Mouse (Mus musculus) megakaryocyte-erythroid progenitor cell, adult 5-6 weeks (primary cell): ENCODE measurements around the gene Exoc7. TPM values are rescaled to one million over a fixed set of nuclear protein-coding genes. Genes with fewer than 3 reads are reported as not detected.
"Not testable (repeated sequence)": the region's sequence is repeated elsewhere in the genome, so short reads cannot be mapped to it uniquely, and the experiment has no call there.

Experiments
- ATAC-seq: replicated peaks from 2 replicates; pipeline ENCODE4 v1.8.0; 2016; ENCODE audit warnings: mild to moderate bottlenecking, inconsistent platforms; ENCODE audit not compliant: severe bottlenecking, poor library complexity, low FRiP score, low TSS enrichment
- total RNA-seq, 2 experiments: library from RNA; stranded (forward) in 1 of 2; stranded (reverse) in 1 of 2; fragments of 200-1000, 215-1000 nt in 1 of 2; fragments of >200 nt in 1 of 2; fragmentation: Nextera tagmentation in 1 of 2; gene quantifications; 2 replicates each; pipeline ENCODE4 v1.2.3; 2014 to 2017

Gene Exoc7
- total RNA-seq, 2 experiments from 2014 or later = 25.5 to 57.0 TPM

GRCm38 (mm10) chr11:116282089-116282488, 24.9 kb downstream of the Exoc7 start:
- no peak for ATAC-seq

GRCm38 (mm10) chr11:116281671-116282070, 25.4 kb downstream of the Exoc7 start:
- no peak for ATAC-seq

DNA sequence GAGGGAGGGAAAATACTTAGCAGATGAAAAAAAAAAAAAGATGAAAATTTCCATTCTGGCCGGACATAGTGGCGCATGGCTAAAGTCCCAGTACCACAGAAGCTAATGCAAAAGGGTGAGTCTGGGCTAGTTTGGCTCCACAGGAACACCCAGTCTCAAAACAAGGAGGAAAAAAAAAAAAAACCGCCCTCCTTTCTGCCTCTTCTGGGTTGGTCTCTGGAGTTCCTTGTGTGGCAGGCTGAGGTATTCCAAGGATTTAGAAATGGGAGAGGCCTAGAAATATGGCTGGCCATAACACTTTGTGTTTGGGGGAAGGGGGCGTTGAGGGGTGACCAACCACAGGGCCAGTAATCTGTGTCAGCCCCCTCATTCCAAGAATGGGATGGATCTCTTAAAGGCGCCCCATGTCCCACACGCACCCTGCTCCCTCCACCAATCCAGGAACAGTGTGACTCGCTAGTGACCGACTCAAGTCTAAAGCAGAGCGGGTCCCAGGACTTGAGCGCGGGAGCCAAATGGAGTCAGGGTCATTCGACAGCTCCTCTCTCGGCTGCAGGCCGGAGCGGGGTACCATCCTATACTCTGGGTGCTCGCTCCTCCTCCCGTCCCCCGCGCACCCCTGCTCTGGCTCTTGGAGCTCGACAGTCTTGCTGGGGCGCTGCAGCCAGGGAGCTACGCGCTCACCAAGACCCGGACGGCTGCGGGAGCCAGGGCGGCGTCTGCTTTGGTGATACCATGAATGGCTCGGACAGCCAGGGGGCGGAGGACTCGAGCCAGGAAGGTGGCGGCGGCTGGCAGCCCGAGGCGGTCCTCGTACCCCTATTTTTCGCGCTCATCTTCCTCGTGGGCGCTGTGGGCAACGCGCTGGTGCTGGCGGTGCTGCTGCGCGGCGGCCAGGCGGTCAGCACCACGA, 26.0 kb downstream of the Exoc7 start, which contains the start of gene Galr2:
Gene Galr2 (plus strand): TSS at position 189 of the 913 bp plus-strand sequence.
- ATAC-seq = peak; percentile 36; the same call in 1 of the 2 replicates

- not testable (repeated sequence) for ATAC-seq
These were observed 29.8 kb downstream of the Exoc7 start for GRCm38 (mm10) chr11:116277184-116277583.

GRCm38 (mm10) chr11:116274045-116274666, 32.9 kb downstream of the Exoc7 start, which contains the start of gene Srp68:
Srp68 (minus strand) TSS chr11:116274217.
- peak; percentile 95 for ATAC-seq

- ATAC-seq = peak; percentile 42
These were observed 33.5 kb downstream of the Exoc7 start for GRCm38 (mm10) chr11:116273469-116274044.

- ATAC-seq = no peak
These were observed 34.2 kb downstream of the Exoc7 start for GRCm38 (mm10) chr11:116272589-116273468.

DNA sequence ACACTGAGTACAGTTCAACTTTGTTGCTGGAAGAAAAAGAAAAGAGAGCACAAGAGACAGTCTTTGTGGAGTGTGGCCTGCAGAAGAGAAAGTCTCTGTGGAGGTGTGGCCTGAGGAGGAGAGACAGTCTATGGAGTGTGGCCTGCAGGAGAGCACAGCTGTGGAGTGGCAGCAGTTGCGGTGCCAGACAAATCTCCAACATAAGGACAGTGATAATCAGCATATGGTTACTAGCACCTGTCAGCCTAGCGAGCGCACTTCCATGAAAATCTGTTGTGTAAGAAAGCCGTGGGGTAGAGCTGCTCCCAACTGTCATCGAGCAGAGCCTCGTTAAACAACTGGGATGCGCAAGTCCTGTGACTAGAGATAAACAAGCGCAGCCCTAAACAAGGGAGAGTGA, 37.5 kb downstream of the Exoc7 start:
- no peak for ATAC-seq

DNA sequence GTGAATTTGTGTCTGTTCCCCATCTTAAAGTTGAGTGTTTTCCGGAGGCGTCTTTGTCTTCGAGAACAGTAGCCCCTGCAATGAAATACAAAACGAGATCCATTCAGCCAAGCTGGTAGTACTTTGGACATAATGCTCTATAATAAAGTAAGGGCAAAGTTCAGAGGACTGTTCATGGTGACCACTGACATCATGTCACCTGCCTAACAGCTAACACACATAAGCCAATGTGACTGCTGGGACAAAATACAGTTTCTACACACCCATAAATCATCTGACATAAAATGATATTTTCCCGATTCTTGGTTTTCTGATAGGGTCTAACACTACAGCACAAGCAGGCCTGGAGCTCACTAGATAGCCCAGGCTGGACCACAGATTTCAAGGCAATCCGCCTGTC, 38.7 kb downstream of the Exoc7 start:
- ATAC-seq = no peak

- no peak for ATAC-seq
These were observed 39.4 kb downstream of the Exoc7 start for GRCm38 (mm10) chr11:116267637-116268036.

DNA sequence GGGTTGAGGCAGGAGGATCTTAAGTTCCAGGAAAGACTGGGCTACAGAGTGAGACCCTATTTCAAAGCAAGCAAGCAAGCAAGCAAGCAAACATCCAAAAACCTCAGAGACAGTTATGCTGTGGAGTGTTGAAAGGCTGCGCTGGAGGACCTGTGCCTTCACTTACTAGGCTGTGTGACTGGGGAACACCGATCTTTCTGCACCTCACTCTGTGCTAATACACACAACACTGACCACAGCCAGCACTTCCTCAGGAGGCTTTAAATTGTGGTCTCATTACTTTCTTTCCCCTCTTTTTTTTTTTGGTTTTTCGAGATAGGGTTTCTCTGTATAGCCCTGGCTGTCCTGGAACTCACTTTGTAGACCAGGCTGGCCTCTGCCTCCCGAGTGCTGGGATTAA, 41.2 kb downstream of the Exoc7 start:
- ATAC-seq = peak; percentile 33; the same call in 1 of the 2 replicates

DNA sequence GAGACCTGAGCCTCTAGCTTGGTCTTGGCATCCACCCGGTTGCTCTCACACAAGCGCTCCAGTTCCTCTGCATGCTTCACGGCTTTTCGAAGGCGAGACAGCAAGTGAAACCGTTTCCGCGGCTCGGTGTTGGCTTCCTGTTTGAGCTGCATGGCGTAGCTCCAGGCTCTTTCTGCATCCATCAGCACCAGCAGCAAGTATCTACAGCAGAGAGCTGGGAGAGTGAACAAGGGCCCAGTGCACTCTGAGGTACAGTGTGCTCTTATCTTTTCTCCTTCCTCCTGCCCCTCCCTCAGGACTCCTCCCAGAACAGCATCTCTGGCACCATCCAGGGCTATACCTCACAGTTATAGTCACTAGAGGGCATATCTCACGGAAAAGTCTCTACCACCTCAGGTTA, 41.7 kb downstream of the Exoc7 start:
- peak; percentile 97 for ATAC-seq

DNA sequence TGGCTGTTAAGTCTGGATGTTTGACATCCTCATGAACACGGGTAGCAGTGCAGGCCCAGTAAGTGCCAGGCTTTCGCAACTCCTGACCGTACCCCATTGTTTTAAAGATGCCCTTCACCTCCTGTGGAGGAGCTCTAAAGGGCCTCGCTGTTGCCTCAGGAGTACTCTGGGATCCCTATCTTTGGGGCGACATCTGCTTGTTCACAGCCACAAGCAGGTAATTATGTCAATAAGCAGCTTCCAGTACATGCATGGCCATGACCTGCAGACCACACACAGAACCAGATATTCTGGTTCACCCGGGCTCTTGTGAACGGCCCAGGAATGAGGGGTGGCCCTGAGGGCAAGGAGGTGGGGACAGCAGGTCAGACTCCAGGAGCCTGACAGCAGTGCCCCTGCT, 46.8 kb downstream of the Exoc7 start:
- no peak for ATAC-seq

GRCm38 (mm10) chr11:116259461-116259860, 47.6 kb downstream of the Exoc7 start:
- peak; percentile 90 for ATAC-seq

DNA sequence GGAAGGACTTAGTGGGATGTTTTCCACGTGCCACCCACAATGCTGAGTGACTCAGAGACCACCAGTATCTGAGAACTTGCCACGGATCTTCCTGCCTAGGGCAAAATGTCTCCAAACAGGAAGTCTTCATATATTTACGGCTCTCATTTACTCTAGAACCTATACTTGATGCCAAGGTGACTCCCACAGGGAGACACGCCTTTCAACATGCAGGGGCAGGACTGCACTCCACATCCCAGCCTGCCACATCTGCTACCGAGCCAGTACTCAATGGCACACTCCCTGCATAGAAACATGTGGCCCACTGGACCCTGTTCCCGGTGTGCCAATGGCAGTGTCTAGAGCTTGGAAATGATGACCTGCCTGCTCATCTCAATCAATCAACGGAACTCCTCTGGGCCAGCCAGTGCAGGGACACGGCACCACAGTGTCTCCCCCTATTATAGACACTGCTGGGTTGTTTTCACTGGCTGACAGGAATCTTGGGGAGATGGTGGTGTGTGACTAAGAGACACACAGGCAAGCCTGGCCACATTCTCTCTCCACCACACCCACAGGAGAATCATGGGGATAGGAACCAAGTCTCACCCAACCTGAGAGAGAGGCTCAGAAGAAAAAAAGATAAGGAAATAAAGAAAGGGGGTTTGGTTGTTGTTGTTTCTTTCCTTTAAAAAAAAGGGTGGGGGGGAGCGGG, 50.9 kb downstream of the Exoc7 start:
- ATAC-seq = no peak

- ATAC-seq = no peak
These were observed 51.7 kb downstream of the Exoc7 start for GRCm38 (mm10) chr11:116255090-116255981.

- ATAC-seq = 0 out of 2 replicates have a peak, but pooled peaks have one; percentile 29
These were observed 52.4 kb downstream of the Exoc7 start for GRCm38 (mm10) chr11:116254627-116255026.
